Mouse (Mus musculus): ENCODE results near the gene Sept7.

DNA sequence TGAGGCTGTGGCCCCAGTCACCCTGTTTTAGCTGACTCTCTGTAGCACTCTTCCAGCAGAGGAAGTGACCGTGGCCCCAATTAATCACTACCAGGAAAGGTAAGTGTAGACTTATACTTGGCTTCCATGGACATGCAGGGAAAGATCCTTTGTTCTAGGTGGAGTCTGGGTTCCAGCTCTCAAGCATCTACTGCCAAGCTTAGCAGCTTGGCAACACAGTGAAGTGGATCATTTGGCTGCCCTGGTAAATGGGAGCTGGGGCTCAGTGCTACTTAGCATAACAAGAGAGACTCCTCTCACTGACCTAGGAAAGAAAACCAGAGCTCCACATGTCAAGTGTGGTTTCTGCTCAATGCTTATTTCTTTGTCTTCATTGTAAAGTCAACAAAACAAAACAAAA is 101.5 kb downstream of the Sept7 start:
- TF ChIP-seq CTCF (IDR thresholded peaks at IDR 0.05; ENCODE audit: extremely low read depth, insufficient read length, insufficient replicate concordance, low read depth, low read length) (no peak), POLR2A (IDR thresholded peaks at IDR 0.05; ENCODE audit: low read depth, low read length) (no peak)

Measured in small intestine, adult 2 months (tissue).